Mouse (Mus musculus): ENCODE data around the gene AC131692.1. TPM values are rescaled to one million over a fixed set of nuclear protein-coding genes. Genes with fewer than 3 reads are reported as not detected.

The AC131692.1 gene
- total RNA-seq, 1 experiment from 2014 or later = not detected

- ATAC-seq (ENCODE audit: extremely low read depth, insufficient number of reproducible peaks, low FRiP score, poor library complexity, severe bottlenecking) = no peak
Observed at GRCm38 (mm10) chr19:6140374-6140677, 46.1 kb downstream of the AC131692.1 start.

GRCm38 (mm10) chr19:6140678-6141393 lies 46.6 kb downstream of the AC131692.1 start, which contains the start of gene Batf2:
Gene Batf2 (plus strand): TSS chr19:6140983.
- peak; percentile 80 for ATAC-seq (ENCODE audit: extremely low read depth, insufficient number of reproducible peaks, low FRiP score, poor library complexity, severe bottlenecking)

- peak; percentile 58 for ATAC-seq (ENCODE audit: extremely low read depth, insufficient number of reproducible peaks, low FRiP score, poor library complexity, severe bottlenecking)
Observed at GRCm38 (mm10) chr19:6141394-6141749, 47.2 kb downstream of the AC131692.1 start, which contains the start of gene Arl2. Gene Arl2 (minus strand): TSS chr19:6141548.

- no peak for ATAC-seq (ENCODE audit: extremely low read depth, insufficient number of reproducible peaks, low FRiP score, poor library complexity, severe bottlenecking)
Observed at GRCm38 (mm10) chr19:6144842-6145241, 50.6 kb downstream of the AC131692.1 start.

Other genes starting within 250 kb of the AC131692.1 start
- gene Frmd8, start 219.1 kb upstream of the AC131692.1 start, total RNA-seq (2017) = 32.9 and 38.6 TPM in 2 replicates
- 56.6 and 64.7 TPM in 2 replicates for gene Slc25a45, start 216.6 kb upstream of the AC131692.1 start, total RNA-seq (2017)
- gene Tigd3, start 200.3 kb upstream of the AC131692.1 start, total RNA-seq (2017) = 1.4 and 1.5 TPM in 2 replicates
- gene Dpf2, start 181.4 kb upstream of the AC131692.1 start, total RNA-seq (2017) = 80.0 and 104 TPM in 2 replicates
- gene Cdc42ep2, start 169.6 kb upstream of the AC131692.1 start, total RNA-seq (2017) = 3.8 and 4.8 TPM in 2 replicates
- 32.8 and 36.8 TPM in 2 replicates for gene Pola2, start 130.2 kb upstream of the AC131692.1 start, total RNA-seq (2017)
- 0.47 and 1.1 TPM in 2 replicates for gene Slc22a20, start 108.3 kb upstream of the AC131692.1 start, total RNA-seq (2017)
- gene Capn1, start 78.5 kb upstream of the AC131692.1 start, total RNA-seq (2017) = 142 and 147 TPM in 2 replicates
- 42.1 and 45.3 TPM in 2 replicates for gene Syvn1, start 47.8 kb upstream of the AC131692.1 start, total RNA-seq (2017)
- 28.7 and 29.2 TPM in 2 replicates for gene Mrpl49, start 36.6 kb upstream of the AC131692.1 start, total RNA-seq (2017)
- gene Fau, start 36.6 kb upstream of the AC131692.1 start, total RNA-seq (2017) = 2,994 and 3,021 TPM in 2 replicates
- 18.4 and 20.3 TPM in 2 replicates for gene Znhit2, start 33.2 kb upstream of the AC131692.1 start, total RNA-seq (2017)
- gene Tm7sf2, start 26.0 kb upstream of the AC131692.1 start, total RNA-seq (2017) = 5.6 and 8.1 TPM in 2 replicates
- 67.0 and 73.7 TPM in 2 replicates for gene Vps51, start 17.2 kb upstream of the AC131692.1 start, total RNA-seq (2017)
- 1.5 TPM in 1 of 2 replicates, not detected in the other for gene Tmem262, start 14.4 kb upstream of the AC131692.1 start, total RNA-seq (2017)
- 0.74 TPM in 1 of 2 replicates, not detected in the other for gene Gm28374, start 12.2 kb upstream of the AC131692.1 start, total RNA-seq (2017)
- 51.9 and 52.8 TPM in 2 replicates for gene Zfpl1, start 9.5 kb upstream of the AC131692.1 start, total RNA-seq (2017)
- 0.35 TPM in 1 of 2 replicates, not detected in the other for gene Cdca5, start 9.4 kb upstream of the AC131692.1 start, total RNA-seq (2017)
- not detected in 2 replicates for gene Naaladl1, start 11.4 kb downstream of the AC131692.1 start, total RNA-seq (2017)
- 2.2 and 3.1 TPM in 2 replicates for gene Sac3d1, start 24.2 kb downstream of the AC131692.1 start, total RNA-seq (2017)
- gene Snx15, start 33.9 kb downstream of the AC131692.1 start, total RNA-seq (2017) = 9.1 and 9.8 TPM in 2 replicates
- 1.2 TPM in 1 of 2 replicates, not detected in the other for gene Batf2, start 46.6 kb downstream of the AC131692.1 start, total RNA-seq (2017)
- gene Arl2, start 47.1 kb downstream of the AC131692.1 start, total RNA-seq (2017) = 14.0 and 15.2 TPM in 2 replicates
- not detected in 2 replicates for gene Majin, start 90.0 kb downstream of the AC131692.1 start, total RNA-seq (2017)
- gene Gpha2, start 132.0 kb downstream of the AC131692.1 start, total RNA-seq (2017) = not detected in 2 replicates
- gene Ppp2r5b, start 141.5 kb downstream of the AC131692.1 start, total RNA-seq (2017) = 21.8 and 22.1 TPM in 2 replicates
- gene Atg2a, start 147.2 kb downstream of the AC131692.1 start, total RNA-seq (2017) = 43.0 and 49.3 TPM in 2 replicates
- 126 and 148 TPM in 2 replicates for gene Ehd1, start 182.3 kb downstream of the AC131692.1 start, total RNA-seq (2017)
- 4.4 and 10.9 TPM in 2 replicates for gene Cdc42bpg, start 212.0 kb downstream of the AC131692.1 start, total RNA-seq (2017)
- gene Men1, start 240.6 kb downstream of the AC131692.1 start, total RNA-seq (2017) = 29.5 and 33.6 TPM in 2 replicates
- gene Map4k2, start 246.7 kb downstream of the AC131692.1 start, total RNA-seq (2017) = 791 and 881 TPM in 2 replicates